Mouse (Mus musculus): Measurements from ENCODE around the gene Fastk. TPM values are rescaled to one million over a fixed set of nuclear protein-coding genes. Genes with fewer than 3 reads are reported as not detected.

Fastk gene
- polyA plus RNA-seq, 1 experiment from 2014 or later: 190 TPM

DNA sequence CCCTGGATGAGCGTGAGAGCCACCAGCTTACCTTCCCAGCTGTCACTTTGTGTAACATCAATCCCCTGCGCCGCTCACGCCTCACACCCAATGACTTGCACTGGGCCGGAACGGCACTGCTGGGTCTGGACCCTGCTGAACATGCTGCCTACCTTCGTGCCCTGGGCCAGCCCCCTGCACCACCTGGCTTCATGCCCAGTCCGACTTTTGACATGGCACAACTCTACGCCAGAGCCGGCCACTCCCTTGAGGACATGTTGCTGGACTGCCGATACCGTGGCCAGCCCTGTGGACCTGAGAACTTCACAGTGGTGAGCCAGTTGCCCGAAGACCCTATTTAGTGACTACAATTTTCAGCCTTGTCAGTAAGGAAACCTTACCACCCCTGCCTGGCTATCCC, 31.1 kb downstream of the Fastk start:
- ATAC-seq (no peak), DNase-seq (ENCODE audit: low read depth, low spot score) (no peak)
- H3K27me3 ChIP-seq: no peaks in the 10 kb centered on the region
- in situ Hi-C loops (cut with MboI; ENCODE audit: low pct_unique_long_range_greater_than_20kb): no loop called here
- CTCF ChIA-PET: interaction anchor here (18.6 kb wide), 1 partner anchor 17 kb away, joined by 222 read pairs; the partner anchor contains the start of genes Abcb8 and Atg9b
- POLR2A ChIA-PET: interaction anchor here (1.2 to 3.1 kb wide), 2 partner anchors 10 to 19 kb away, joined by 3 to 14 read pairs; partner anchors contain the start of genes Cdk5 and Slc4a2
- no peak for TF ChIP-seq CTCF (IDR thresholded peaks at IDR 0.05)

DNA sequence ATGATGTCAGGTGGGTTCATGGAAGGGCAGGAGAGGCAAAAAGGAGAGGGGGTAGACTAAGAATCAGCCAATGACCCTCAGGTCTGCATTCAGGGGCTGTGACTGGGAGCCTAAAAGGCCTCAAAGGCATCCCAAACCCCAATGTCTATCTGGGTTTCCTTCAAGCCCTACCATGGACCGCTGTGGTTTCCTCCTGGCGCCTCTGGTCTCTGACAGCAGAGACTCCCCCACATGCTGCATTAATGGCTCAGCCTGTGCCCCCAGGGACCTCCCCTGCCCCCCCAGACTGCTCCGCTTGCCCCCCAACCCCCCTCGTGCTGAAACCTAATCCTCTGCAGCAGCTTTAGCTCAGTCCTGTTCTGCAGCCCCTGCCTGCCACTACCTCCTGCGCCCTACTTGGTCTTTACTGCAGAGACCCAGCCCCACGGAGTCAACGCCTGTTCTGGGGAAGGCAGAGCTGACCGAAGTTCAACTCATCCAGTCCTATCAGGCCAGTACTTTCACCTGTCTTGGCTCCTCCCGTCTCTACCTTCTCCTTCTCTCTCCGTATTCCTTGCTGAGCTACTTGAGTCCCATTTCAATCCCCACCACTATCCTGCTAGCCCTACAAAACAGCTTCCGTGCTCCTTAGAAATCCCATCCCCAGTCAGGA, 31.9 kb downstream of the Fastk start, which contains the start of gene Asic3:
Asic3 (plus strand) TSS at position 351 of the 652 bp plus-strand sequence.
- DNase-seq (ENCODE audit: low read depth, low spot score) (no peak), ATAC-seq (no peak)
- POLR2A ChIA-PET: interaction anchor here (3.1 kb wide), 1 partner anchor 11 kb away, joined by 14 read pairs; the partner anchor contains the start of genes Cdk5 and Slc4a2
- no peaks in the 10 kb centered on the region for H3K27me3 ChIP-seq
- in situ Hi-C loops (cut with MboI; ENCODE audit: low pct_unique_long_range_greater_than_20kb): no loop called here
- CTCF ChIA-PET: interaction anchor here (1.1 to 18.6 kb wide), 2 partner anchors 7 to 16 kb away, joined by 4 to 222 read pairs; partner anchors contain the start of genes Abcb8 and Atg9b
- TF ChIP-seq CTCF (IDR thresholded peaks at IDR 0.05): no peak

DNA sequence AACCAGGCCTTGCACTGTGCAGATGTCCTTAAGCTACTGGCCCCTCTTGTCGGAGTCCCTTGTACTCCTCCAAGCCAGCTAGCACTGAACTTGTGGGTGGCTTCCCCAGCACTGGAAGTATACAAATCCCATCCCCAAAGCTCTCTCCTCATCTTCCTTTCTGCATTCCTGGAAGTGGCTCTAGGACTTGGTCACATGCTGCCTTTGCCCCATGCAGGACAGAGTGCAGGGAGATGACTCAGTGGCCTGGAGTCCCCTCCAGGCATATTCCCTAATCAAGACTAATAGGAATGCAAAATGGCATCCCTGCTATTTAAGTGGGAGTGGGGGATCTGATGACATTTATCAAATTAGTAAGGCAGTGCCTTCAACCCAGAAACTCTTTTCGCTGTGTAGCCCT, 33.0 kb downstream of the Fastk start:
- ATAC-seq (no peak), DNase-seq (ENCODE audit: low read depth, low spot score) (no peak)
- TF ChIP-seq CTCF (IDR thresholded peaks at IDR 0.05): no peak
- in situ Hi-C loops (cut with MboI; ENCODE audit: low pct_unique_long_range_greater_than_20kb): no loop called here
- no peaks in the 10 kb centered on the region for H3K27me3 ChIP-seq
- ChIA-PET CTCF (interaction anchor here (1.1 to 18.6 kb wide), 2 partner anchors 8 to 15 kb away, joined by 4 to 222 read pairs; partner anchors contain the start of genes Abcb8 and Atg9b), POLR2A (interaction anchor here (0.9 to 3.1 kb wide), 3 partner anchors 12 to 27 kb away, joined by 3 to 14 read pairs (median 3); partner anchors contain the start of genes Cdk5 and Slc4a2)

DNA sequence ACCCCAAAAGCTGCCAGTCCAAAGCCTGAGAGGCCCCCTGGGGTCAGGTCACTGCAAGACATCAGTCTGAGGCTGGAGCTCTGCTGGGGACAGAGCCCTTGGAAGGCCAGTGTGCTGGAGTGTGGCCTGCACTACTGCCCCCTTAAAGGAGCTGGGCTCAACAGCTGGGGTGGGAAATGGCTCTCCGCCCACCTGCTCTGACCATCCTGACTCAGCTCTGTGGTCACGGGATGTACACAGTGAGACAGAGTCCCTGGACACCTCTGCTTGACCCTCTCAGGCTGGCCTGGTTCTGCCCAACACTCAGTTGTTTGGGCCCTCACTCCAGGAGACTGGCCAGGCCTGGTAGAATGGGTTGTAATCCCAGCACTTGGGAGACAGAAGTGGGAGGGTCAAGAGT, 35.6 kb downstream of the Fastk start:
- POLR2A ChIA-PET: interaction anchor here (0.8 to 3.4 kb wide), 4 partner anchors 12 to 985 kb away, joined by 3 to 27 read pairs (median 4); partner anchors contain the start of genes Cdk5 and Slc4a2
- in situ Hi-C loops (cut with MboI; ENCODE audit: low pct_unique_long_range_greater_than_20kb): no loop called here

DNA sequence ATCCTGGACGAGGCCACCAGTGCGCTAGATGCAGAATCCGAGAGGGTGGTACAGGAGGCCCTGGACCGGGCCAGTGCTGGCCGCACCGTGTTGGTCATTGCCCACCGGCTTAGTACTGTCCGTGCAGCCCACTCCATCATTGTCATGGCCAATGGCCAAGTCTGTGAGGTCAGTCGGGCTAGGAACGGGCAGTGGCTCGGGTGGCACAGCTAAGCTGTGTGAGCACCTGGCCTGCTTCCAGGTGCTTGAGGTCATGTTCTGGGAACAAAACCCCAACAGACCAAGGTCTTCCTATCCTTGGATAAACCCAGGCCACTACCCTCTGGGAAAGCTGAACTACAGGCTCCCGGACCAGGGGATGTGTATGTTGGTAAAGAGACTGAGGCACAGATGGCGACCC, 36.4 kb downstream of the Fastk start:
- ChIA-PET POLR2A (interaction anchor here (1.1 to 3.4 kb wide), 3 partner anchors 11 to 984 kb away, joined by 3 to 27 read pairs (median 4); partner anchors contain the start of genes Cdk5 and Slc4a2), CTCF (interaction anchor here (1.2 to 18.6 kb wide), 6 partner anchors 8 to 75 kb away, joined by 3 to 222 read pairs (median 4); partner anchors contain the start of genes Abcb8, Atg9b, Cdk5 and Fastk)
- H3K27me3 ChIP-seq: no peaks in the 10 kb centered on the region
- in situ Hi-C loops (cut with MboI; ENCODE audit: low pct_unique_long_range_greater_than_20kb): no loop called here
- DNase-seq (ENCODE audit: low read depth, low spot score) (no peak), ATAC-seq (no peak)
- no peak for TF ChIP-seq CTCF (IDR thresholded peaks at IDR 0.05)

More for the DNA sequence above, 35.6 kb downstream of the Fastk start:
- no peak for TF ChIP-seq CTCF (IDR thresholded peaks at IDR 0.05)
- CTCF ChIA-PET: interaction anchor here (1.2 to 18.6 kb wide), 3 partner anchors 13 to 35 kb away, joined by 4 to 222 read pairs (median 6); partner anchors contain the start of genes Abcb8, Atg9b, Cdk5 and Fastk
- no peak for ATAC-seq
- H3K27me3 ChIP-seq: no peaks in the 10 kb centered on the region
- DNase-seq (ENCODE audit: low read depth, low spot score): no peak

DNA sequence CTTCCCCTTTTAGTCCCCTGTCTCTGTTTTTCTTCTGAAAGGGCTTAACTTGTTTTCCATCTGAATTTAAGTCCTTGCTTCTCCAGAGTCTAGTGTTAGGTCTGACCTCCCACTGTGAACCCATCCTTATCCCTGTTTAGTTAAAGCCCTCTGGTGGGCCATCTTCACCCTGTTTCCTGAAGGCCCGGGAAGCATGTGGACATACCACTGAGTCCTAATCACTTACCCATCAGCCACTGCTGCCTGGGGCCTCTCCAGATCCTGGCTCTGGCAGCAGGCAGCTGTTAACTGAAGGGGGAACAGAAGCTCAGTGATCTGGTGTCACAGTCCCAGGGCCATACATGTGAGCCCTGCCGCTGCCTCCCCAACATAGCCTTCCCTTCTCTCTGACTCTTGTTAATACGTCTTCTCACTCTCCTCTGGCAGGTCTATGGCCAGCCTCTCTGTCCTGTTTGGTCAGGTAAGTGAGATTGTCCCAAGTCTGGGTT, 39.7 kb downstream of the Fastk start:
- ATAC-seq (peak; percentile 20), DNase-seq (ENCODE audit: low read depth, low spot score) (no peak)
- TF ChIP-seq CTCF (IDR thresholded peaks at IDR 0.05): no peak
- ChIA-PET POLR2A (interaction anchor here (1.2 to 3.6 kb wide), 5 partner anchors 10 to 47 kb away, joined by 3 to 11 read pairs (median 4); partner anchors contain the start of genes Abcb8, Agap3, Cdk5 and Slc4a2), CTCF (interaction anchor here (1.0 to 18.6 kb wide), 4 partner anchors 9 to 19 kb away, joined by 3 to 222 read pairs (median 10); partner anchors contain the start of genes Abcb8 and Atg9b)
- H3K27me3 ChIP-seq: no peaks in the 10 kb centered on the region
- in situ Hi-C loops (cut with MboI; ENCODE audit: low pct_unique_long_range_greater_than_20kb): no loop called here

DNA sequence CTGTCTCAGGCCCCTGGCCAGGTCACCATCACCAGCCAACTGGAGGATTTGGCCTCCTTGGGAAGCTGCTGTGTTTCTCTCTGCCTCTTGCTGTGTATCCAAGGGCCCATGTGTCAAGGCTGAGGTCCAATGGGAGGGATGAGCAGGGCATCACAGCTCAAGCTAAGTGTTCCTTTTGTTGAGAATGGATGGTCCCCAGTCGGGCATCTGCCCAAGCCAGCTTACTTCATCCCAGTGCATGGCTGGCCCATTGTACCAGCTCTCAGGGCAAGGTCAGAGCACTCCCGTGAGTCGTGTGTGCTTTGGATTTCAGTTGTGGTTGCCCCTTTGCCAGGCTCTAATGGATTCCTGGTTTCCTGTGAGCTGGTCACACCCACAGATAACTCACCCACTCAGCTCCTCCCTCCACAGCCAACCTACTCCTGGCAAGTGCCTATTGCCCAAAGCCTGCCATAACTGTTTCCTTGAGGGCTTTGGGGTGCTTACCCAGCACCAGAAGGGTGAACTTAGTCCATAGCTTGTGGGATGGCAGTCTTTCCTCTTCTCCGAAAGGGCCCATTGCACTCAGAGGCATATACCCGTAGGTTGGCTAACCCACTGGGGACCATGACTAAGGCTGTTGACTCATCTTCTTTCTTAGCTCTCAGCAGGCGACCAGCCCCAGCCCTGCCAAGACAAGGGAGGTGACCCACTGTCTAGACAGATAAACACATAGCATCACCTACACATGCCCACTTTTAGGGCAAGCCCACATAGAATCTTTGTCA, 40.3 kb downstream of the Fastk start:
- in situ Hi-C loops (cut with MboI; ENCODE audit: low pct_unique_long_range_greater_than_20kb): no loop called here
- ChIA-PET CTCF (interaction anchor here (0.8 to 18.6 kb wide), 6 partner anchors 8 to 66 kb away, joined by 3 to 222 read pairs (median 6); partner anchors contain the start of genes Abcb8 and Atg9b), POLR2A (interaction anchor here (1.0 to 3.6 kb wide), 6 partner anchors 11 to 48 kb away, joined by 3 to 11 read pairs (median 4); partner anchors contain the start of genes Abcb8, Agap3 and Fastk)
- ATAC-seq (peak; percentile 80), DNase-seq (ENCODE audit: low read depth, low spot score) (peak; percentile 99)
- no peak for TF ChIP-seq CTCF (IDR thresholded peaks at IDR 0.05)
- no peaks in the 10 kb centered on the region for H3K27me3 ChIP-seq

DNA sequence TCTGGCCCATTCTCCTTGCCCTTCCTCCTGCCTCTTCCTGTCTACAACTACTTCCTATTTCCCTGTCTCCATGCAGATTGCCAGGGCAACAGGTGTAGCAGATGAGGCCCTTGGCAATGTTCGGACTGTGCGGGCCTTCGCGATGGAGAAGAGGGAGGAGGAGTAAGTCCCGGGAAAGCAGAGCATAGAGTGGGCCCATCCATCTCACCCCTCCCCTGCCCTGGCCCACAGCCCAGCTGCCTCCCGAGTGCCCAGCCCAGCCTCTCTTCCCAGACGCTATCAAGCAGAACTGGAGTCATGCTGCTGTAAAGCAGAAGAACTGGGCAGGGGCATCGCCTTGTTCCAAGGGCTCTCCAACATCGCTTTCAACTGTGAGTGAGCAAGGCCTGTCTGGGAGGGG, 43.1 kb downstream of the Fastk start:
- DNase-seq (ENCODE audit: low read depth, low spot score): no peak
- in situ Hi-C loops (cut with MboI; ENCODE audit: low pct_unique_long_range_greater_than_20kb): no loop called here
- no peak for TF ChIP-seq CTCF (IDR thresholded peaks at IDR 0.05)
- no peaks in the 10 kb centered on the region for H3K27me3 ChIP-seq
- ChIA-PET POLR2A (interaction anchor here (1.9 kb wide), 1 partner anchor 25 kb away, joined by 5 read pairs; no protein-coding TSS in a partner anchor), CTCF (no interaction called here)
- no peak for ATAC-seq

DNA sequence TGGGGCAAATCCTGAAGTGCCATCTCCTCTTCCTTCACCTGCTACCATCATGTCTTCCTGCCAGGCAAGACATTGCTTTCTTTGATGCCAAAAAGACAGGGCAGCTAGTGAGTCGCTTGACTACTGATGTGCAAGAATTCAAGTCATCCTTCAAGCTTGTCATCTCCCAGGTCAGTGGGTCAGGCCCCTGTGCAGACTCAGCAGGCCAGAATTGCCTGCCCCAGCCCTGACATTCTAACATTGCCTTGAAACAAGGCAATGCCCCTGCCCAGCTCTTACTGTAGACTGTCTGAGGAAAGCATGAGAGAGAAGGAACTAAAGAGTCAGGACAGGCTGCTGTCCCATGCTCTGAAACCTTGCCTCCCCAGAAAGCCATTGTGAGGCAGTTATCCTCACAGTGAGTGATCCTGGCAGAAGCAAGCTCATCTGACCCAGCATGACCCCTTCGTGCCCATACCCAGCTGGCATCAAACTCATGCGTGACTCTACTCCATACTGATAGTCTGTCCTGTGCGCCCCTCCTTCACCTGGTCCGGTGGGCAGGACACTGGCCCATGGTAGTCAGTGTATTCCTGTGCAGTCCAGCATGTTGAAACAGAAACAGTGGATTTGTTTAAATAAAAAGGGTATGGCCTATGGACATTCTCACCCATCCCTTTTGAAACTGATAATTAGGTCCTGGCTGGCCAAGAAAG, 44.0 kb downstream of the Fastk start:
- no peak for TF ChIP-seq CTCF (IDR thresholded peaks at IDR 0.05)
- in situ Hi-C loops (cut with MboI; ENCODE audit: low pct_unique_long_range_greater_than_20kb): no loop called here
- ATAC-seq: no peak
- POLR2A ChIA-PET: interaction anchor here (0.6 to 1.9 kb wide), 2 partner anchors 26 to 44 kb away, joined by 3 to 5 read pairs; partner anchors contain the start of gene Fastk
- no peak for DNase-seq (ENCODE audit: low read depth, low spot score)
- no peaks in the 10 kb centered on the region for H3K27me3 ChIP-seq
- CTCF ChIA-PET: interaction anchor here (0.7 to 9.7 kb wide), 3 partner anchors 11 to 70 kb away, joined by 3 to 222 read pairs (median 5); partner anchors contain the start of gene Asic3
